Mouse (Mus musculus) R1 (cell line): ENCODE results near the gene Snai1.
A peak's percentile ranks its signal among the peaks of the same experiment; 100 is the strongest.

Experiments
- DNase-seq: peaks from one replicate; pipeline ENCODE4 v3.0.0-alpha.2; 2018; ENCODE audit warnings: low read depth, low spot score

Gene Snai1

GRCm38 (mm10) chr2:167583161-167583952 lies 45.4 kb downstream of the Snai1 start:
- DNase-seq = no peak

GRCm38 (mm10) chr2:167585273-167585672 lies 47.3 kb downstream of the Snai1 start:
- DNase-seq = no peak

- no peak for DNase-seq
Measured at GRCm38 (mm10) chr2:167586041-167586440, 48.0 kb downstream of the Snai1 start.

- DNase-seq = no peak
Measured at GRCm38 (mm10) chr2:167586976-167587375, 49.0 kb downstream of the Snai1 start.

- DNase-seq = peak; percentile 47
Measured at GRCm38 (mm10) chr2:167588774-167589577, 51.0 kb downstream of the Snai1 start.
